In the genomic region with DNA sequence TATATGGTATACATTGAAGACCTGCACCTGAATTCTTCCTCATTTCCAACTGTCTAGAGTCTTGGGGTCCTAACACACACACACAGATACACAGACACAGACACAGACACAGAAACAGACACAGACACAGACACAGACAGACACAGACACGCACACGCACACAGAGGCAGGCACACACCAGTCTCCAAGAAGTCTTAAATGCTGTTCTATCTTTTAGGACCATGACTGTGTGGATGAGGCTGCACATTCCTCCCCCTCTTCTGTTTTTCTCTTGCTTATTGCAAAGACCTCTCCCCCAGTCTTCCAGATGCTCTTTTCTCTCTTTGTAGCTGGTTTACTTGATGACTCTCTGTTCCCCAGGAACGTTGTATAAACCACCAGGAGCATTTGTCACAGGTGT, we compare ENCODE assay signal across 7 mouse cellular contexts.
"Had no signal": no experiment of that assay in that cellular context is flagged by ENCODE, and none has a peak within 500 bp of the region (broad histone marks: within the 10 kb centered on the region; RNA-seq: fewer than 3 reads in every experiment).

No protein-coding gene starts in this region.

- H3K4me2 ChIP-seq: limb, embryonic 13.5 days; midbrain, embryonic 13.5 days had no signal

- H3K9me3 ChIP-seq: limb, embryonic 13.5 days; midbrain, embryonic 13.5 days had no signal

- H3K27me3 ChIP-seq: limb, embryonic 13.5 days; midbrain, embryonic 13.5 days had no signal

- H3K4me1 ChIP-seq: limb, embryonic 13.5 days; midbrain, embryonic 13.5 days had no signal

- DNase-seq: left cerebral cortex, postnatal 4 days; lung, adult 18-20 months; right cerebral cortex, adult 18-20 months; right cerebral cortex, postnatal 25 days; thymus, postnatal 36 days had no signal

- H3K4me3 ChIP-seq: limb, embryonic 13.5 days; midbrain, embryonic 13.5 days had no signal

- H3K36me3 ChIP-seq: limb, embryonic 13.5 days; midbrain, embryonic 13.5 days had no signal

- H3K9ac ChIP-seq: limb, embryonic 13.5 days; midbrain, embryonic 13.5 days had no signal

- H3K27ac ChIP-seq: limb, embryonic 13.5 days; midbrain, embryonic 13.5 days had no signal

- ATAC-seq: midbrain, embryonic 13.5 days had no signal
